Mouse (Mus musculus): Measurements from ENCODE around the gene Grem2.

Grem2 gene

GRCm38 (mm10) chr1:174788617-174789016 lies 133.0 kb downstream of the Grem2 start:
- in situ Hi-C loops (cut with MboI, MseI), result no loop called here

Measured in regulatory T cell (primary cell).